Mouse (Mus musculus) G1E (cell line): ENCODE measurements around the gene Jtb. TPM values are rescaled to one million over a fixed set of nuclear protein-coding genes. Genes with fewer than 3 reads are reported as not detected.

ENCODE experiments used
- ATAC-seq: 2 replicates; pipeline ENCODE4 v1.8.0; 2016; ENCODE audit warnings: mild to moderate bottlenecking; ENCODE audit not compliant: insufficient number of reproducible peaks, poor library complexity, low FRiP score, severe bottlenecking; ENCODE audit errors: extremely low read depth
- DNase-seq: peaks from one replicate; pipeline ENCODE4 v3.0.0; 2012; ENCODE audit warnings: low spot score
- H3K27me3 ChIP-seq: 2 replicates; pipeline ENCODE4 v1.6.1; 2012; ENCODE audit warnings: mild to moderate bottlenecking, low read length, inconsistent platforms; ENCODE audit not compliant: insufficient read depth
- H3K36me3 ChIP-seq: replicated peaks from 2 replicates; pipeline ENCODE3; 2012; ENCODE audit warnings: mild to moderate bottlenecking, inconsistent platforms
- H3K4me1 ChIP-seq: 2 replicates; pipeline ENCODE4 v1.6.1; 2012; ENCODE audit warnings: low read depth, low read length, inconsistent platforms, mixed read lengths; ENCODE audit not compliant: insufficient read depth
- H3K4me3 ChIP-seq: 2 replicates; pipeline ENCODE4 v1.5.1; 2012; ENCODE audit warnings: low read depth, mild to moderate bottlenecking, inconsistent platforms, low read length, moderate library complexity, mixed read lengths
- H3K9me3 ChIP-seq: replicated peaks from 2 replicates; pipeline ENCODE4 v1.6.1; 2012; ENCODE audit warnings: inconsistent platforms
- CTCF ChIP-seq: IDR thresholded peaks from 2 replicates; pipeline ENCODE4 v1.5.1; 2012; ENCODE audit warnings: low read depth, low read length, inconsistent platforms, mixed read lengths
- GATA1 ChIP-seq: IDR thresholded peaks from 2 replicates; pipeline ENCODE4 v1.6.1; 2012; ENCODE audit warnings: borderline replicate concordance, low read length, inconsistent platforms, mixed read lengths
- GATA2 ChIP-seq: IDR thresholded peaks from 2 replicates; pipeline ENCODE4 v1.6.1; 2012; ENCODE audit warnings: low read depth, low read length, inconsistent platforms, borderline replicate concordance
- POLR2AphosphoS5 ChIP-seq: IDR thresholded peaks from 2 replicates; pipeline ENCODE4 v1.6.1; 2012; ENCODE audit warnings: low read depth, low read length, inconsistent platforms; ENCODE audit not compliant: insufficient replicate concordance
- TAL1 ChIP-seq: conservative IDR thresholded peaks from 2 replicates; pipeline ENCODE4 v1.6.1; 2012; ENCODE audit warnings: low read depth, low read length, inconsistent platforms, mixed read lengths
- polyA plus RNA-seq: library from polyadenylated mRNA; stranded (reverse); fragments of >175 nt; gene quantifications from 2 replicates; pipeline ENCODE4 v1.2.3, GENCODE M21; 2012
- total RNA-seq, 2 experiments: library from RNA; stranded (forward) in 1 of 2; stranded (reverse) in 1 of 2; fragments of 200-1000 nt in 1 of 2; fragments of >200 nt in 1 of 2; fragmentation: Nextera tagmentation in 1 of 2; gene quantifications; 2 replicates each; pipeline ENCODE4 v1.2.3; 2014 to 2017

Jtb gene
- total and polyA plus RNA-seq, 3 experiments = 38.8 to 73.6 (median 40.9) TPM

- TF ChIP-seq TAL1 (no peak), CTCF (no peak), GATA1 (no peak), POLR2AphosphoS5 (no peak), GATA2 (no peak)
- no peaks in the 10 kb centered on the region for H3K27me3 ChIP-seq
- H3K4me3 ChIP-seq = no peak overlapping the region
- peaks cover 78% of the 10 kb centered on the region for H3K36me3 ChIP-seq
- H3K9me3 ChIP-seq = no peaks in the 10 kb centered on the region
- H3K4me1 ChIP-seq = peaks cover 24% of the 10 kb centered on the region
- DNase-seq (no peak), ATAC-seq (no peak)
Measured at GRCm38 (mm10) chr3:90258521-90258920, 27.1 kb downstream of the Jtb start.

GRCm38 (mm10) chr3:90263121-90263771 lies 31.8 kb downstream of the Jtb start:
- no peak for DNase-seq
- H3K36me3 ChIP-seq = peaks cover 75% of the 10 kb centered on the region
- peaks cover 42% of the 10 kb centered on the region for H3K4me1 ChIP-seq
- H3K9me3 ChIP-seq = no peaks in the 10 kb centered on the region
- ATAC-seq = no peak
- TF ChIP-seq GATA2 = no peak
- TF ChIP-seq POLR2AphosphoS5 = no peak
- TF ChIP-seq GATA1 = no peak
- no peak for TF ChIP-seq CTCF
- TF ChIP-seq TAL1 = no peak
- no peak overlapping the region for H3K4me3 ChIP-seq
- H3K27me3 ChIP-seq = no peaks in the 10 kb centered on the region

- TF ChIP-seq GATA1 (no peak), TAL1 (no peak), POLR2AphosphoS5 (no peak)
- Histone ChIP-seq H3K9me3 (no peaks in the 10 kb centered on the region), H3K4me1 (peaks cover 53% of the 10 kb centered on the region), H3K27me3 (no peaks in the 10 kb centered on the region), H3K4me3 (peak overlapping the region; percentile 80), H3K36me3 (peaks cover 74% of the 10 kb centered on the region)
- ATAC-seq = no peak
- DNase-seq = no peak
Measured at GRCm38 (mm10) chr3:90264687-90265033, 33.3 kb downstream of the Jtb start.

- ATAC-seq (peak; percentile 82), DNase-seq (peak; percentile 88)
- no peaks in the 10 kb centered on the region for H3K9me3 ChIP-seq
- peaks cover 56% of the 10 kb centered on the region for H3K4me1 ChIP-seq
- TF ChIP-seq GATA1 (no peak), CTCF (peak; percentile 83)
- peaks cover 74% of the 10 kb centered on the region for H3K36me3 ChIP-seq
- peak within 1 kb of the TSS; percentile 80 for H3K4me3 ChIP-seq
- H3K27me3 ChIP-seq = no peaks in the 10 kb centered on the region
Measured at GRCm38 (mm10) chr3:90265034-90265931, 33.9 kb downstream of the Jtb start, which contains the start of gene Dennd4b. Dennd4b (plus strand) TSS chr3:90265185.

- peaks cover 74% of the 10 kb centered on the region for H3K36me3 ChIP-seq
- peak; percentile 78 for DNase-seq
Measured at GRCm38 (mm10) chr3:90265932-90266741, 34.7 kb downstream of the Jtb start.

GRCm38 (mm10) chr3:90266901-90267775 lies 35.7 kb downstream of the Jtb start:
- Histone ChIP-seq H3K4me3 (peak overlapping the region; percentile 80), H3K4me1 (peaks cover 58% of the 10 kb centered on the region), H3K36me3 (peaks cover 74% of the 10 kb centered on the region), H3K27me3 (no peaks in the 10 kb centered on the region), H3K9me3 (no peaks in the 10 kb centered on the region)
- TF ChIP-seq GATA2 = no peak
- TF ChIP-seq TAL1 = no peak
- no peak for TF ChIP-seq POLR2AphosphoS5
- no peak for TF ChIP-seq CTCF
- TF ChIP-seq GATA1 = no peak
- DNase-seq (no peak), ATAC-seq (no peak)

More at GRCm38 (mm10) chr3:90265932-90266741, 34.7 kb downstream of the Jtb start:
- H3K4me1 ChIP-seq = peaks cover 56% of the 10 kb centered on the region
- no peaks in the 10 kb centered on the region for H3K9me3 ChIP-seq
- no peaks in the 10 kb centered on the region for H3K27me3 ChIP-seq
- ATAC-seq = peak; percentile 58
- H3K4me3 ChIP-seq = peak overlapping the region; percentile 80
- no peak for TF ChIP-seq TAL1
- 0 out of 2 replicates have a peak, but pooled peaks have one; percentile 48 for TF ChIP-seq POLR2AphosphoS5
